Mouse (Mus musculus): Measurements from ENCODE around the gene Wipi1. TPM values are rescaled to one million over a fixed set of nuclear protein-coding genes. Genes with fewer than 3 reads are reported as not detected.

Wipi1 gene
- polyA plus RNA-seq (2014; fragmentation: Illumina TruSeq; extraction: RNeasy Lipid Tissue Mini Kit (QIAGEN cat#74804); ENCODE audit: low read depth, low replicate concordance), result 25.1 TPM

DNA sequence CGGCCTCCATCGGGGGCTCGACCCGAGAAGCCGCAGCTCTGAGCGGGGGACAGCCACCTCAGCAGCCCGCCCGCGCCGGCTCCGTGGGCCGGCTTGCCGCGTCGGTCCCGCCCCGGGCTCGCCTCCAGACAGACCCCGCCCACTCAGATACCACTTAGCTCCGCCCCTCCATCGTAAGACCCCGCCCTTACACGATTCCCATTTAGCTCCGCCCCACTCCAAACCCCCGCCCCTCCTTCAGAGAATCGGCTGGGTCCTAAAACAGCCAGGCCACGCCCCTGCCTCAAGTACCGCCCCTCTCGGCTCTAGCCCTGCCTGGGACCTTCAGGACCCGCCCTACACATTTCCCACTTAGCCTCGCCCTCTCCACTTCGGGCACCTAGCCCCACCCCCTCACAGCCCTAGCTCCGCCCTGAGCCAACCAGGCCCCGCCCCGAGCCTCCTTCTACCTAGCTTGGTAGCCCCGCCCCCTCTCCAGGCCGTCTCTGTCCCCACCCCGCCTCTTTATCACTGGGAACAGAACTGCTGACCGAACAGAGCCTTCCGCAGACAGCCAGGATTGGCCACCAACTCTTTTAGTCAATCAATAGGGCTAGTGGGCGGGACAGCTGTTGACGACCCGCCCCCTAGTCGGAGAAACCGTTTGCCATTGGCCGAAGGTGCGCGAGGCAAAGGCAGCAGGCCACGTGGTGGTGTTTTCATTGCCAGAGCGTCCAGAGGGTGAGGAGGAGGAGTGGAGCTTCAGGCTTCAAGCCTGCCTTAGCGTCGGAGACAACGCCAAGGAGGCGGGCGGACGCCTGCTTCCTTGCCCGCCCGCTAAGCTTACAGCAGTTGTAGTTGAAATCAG lies at the start of gene Wipi1:
Gene Wipi1 (minus strand): TSS at position 665 of the 847 bp plus-strand sequence.

DNA sequence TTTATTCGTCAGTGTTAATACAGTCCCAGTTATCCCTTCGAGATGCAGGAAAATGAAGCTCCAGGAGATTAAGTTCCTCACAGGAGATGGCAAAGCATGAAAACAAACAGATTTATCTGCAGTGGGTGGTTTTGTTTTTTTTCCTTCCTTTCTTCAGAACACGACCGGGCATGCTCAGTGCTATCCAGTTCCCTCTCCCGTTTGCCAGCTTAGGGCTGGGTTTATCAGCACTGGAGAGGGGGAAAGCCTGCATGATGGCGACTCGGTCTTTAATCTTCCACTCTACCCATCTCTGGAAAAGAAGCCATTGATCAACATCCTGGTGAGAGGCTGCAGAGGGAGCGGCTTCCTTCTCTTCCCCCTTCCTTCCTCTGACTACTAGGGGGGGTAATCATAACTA lies 37.4 kb upstream of the Wipi1 start, which contains the start of gene Prkar1a:
Gene Prkar1a (plus strand): TSS at position 200 of the 400 bp plus-strand sequence.

Other genes with a start within 250 kb of the Wipi1 start
- 27.5 TPM for gene Gna13, start 249.1 kb downstream of the Wipi1 start, polyA plus RNA-seq (2014; fragmentation: Illumina TruSeq; extraction: RNeasy Lipid Tissue Mini Kit (QIAGEN cat#74804); ENCODE audit: low read depth, low replicate concordance)
- not detected for gene 9930022D16Rik, start 198.1 kb downstream of the Wipi1 start, polyA plus RNA-seq (2014; fragmentation: Illumina TruSeq; extraction: RNeasy Lipid Tissue Mini Kit (QIAGEN cat#74804); ENCODE audit: low read depth, low replicate concordance)
- 370 TPM for gene Amz2, start 186.0 kb downstream of the Wipi1 start, polyA plus RNA-seq (2014; fragmentation: Illumina TruSeq; extraction: RNeasy Lipid Tissue Mini Kit (QIAGEN cat#74804); ENCODE audit: low read depth, low replicate concordance)
- 2.4 TPM for gene Arsg, start 138.6 kb downstream of the Wipi1 start, polyA plus RNA-seq (2014; fragmentation: Illumina TruSeq; extraction: RNeasy Lipid Tissue Mini Kit (QIAGEN cat#74804); ENCODE audit: low read depth, low replicate concordance)
- 4.4 TPM for gene Slc16a6, start 138.4 kb downstream of the Wipi1 start, polyA plus RNA-seq (2014; fragmentation: Illumina TruSeq; extraction: RNeasy Lipid Tissue Mini Kit (QIAGEN cat#74804); ENCODE audit: low read depth, low replicate concordance)
- 135 TPM for gene Prkar1a, start 37.4 kb upstream of the Wipi1 start, polyA plus RNA-seq (2014; fragmentation: Illumina TruSeq; extraction: RNeasy Lipid Tissue Mini Kit (QIAGEN cat#74804); ENCODE audit: low read depth, low replicate concordance)
- gene Fam20a, start 110.3 kb upstream of the Wipi1 start, polyA plus RNA-seq (2014; fragmentation: Illumina TruSeq; extraction: RNeasy Lipid Tissue Mini Kit (QIAGEN cat#74804); ENCODE audit: low read depth, low replicate concordance), result 6.9 TPM
- gene 1700012B07Rik, start 216.1 kb upstream of the Wipi1 start, polyA plus RNA-seq (2014; fragmentation: Illumina TruSeq; extraction: RNeasy Lipid Tissue Mini Kit (QIAGEN cat#74804); ENCODE audit: low read depth, low replicate concordance), result 184 TPM

Data from testis, adult 10 weeks (tissue).